Mouse (Mus musculus) layer of hippocampus, adult 18-20 months (tissue): ENCODE results near the gene Ear14. TPM values are rescaled to one million over a fixed set of nuclear protein-coding genes. Genes with fewer than 3 reads are reported as not detected.
"Not testable (repeated sequence)": the region's sequence is repeated elsewhere in the genome, so short reads cannot be mapped to it uniquely, and the experiment has no call there.

Experiments
- DNase-seq, 2 experiments: peaks; one replicate each; pipeline ENCODE4 v3.0.0; 2022; ENCODE audit warnings: low spot score in 2 of 2
- total RNA-seq, 2 experiments: library from RNA; stranded (reverse); gene quantifications; 2 replicates each; pipeline ENCODE4 v1.2.3; 2021

Gene Ear14
- total RNA-seq, 2 experiments from 2014 or later, result not detected

- no peak for DNase-seq
These were observed 47.2 kb downstream of the Ear14 start for GRCm38 (mm10) chr14:51250348-51250747.

- not testable (repeated sequence) for DNase-seq
These were observed 49.0 kb downstream of the Ear14 start for GRCm38 (mm10) chr14:51252206-51252605.

GRCm38 (mm10) chr14:51253569-51253968 lies 50.4 kb downstream of the Ear14 start:
- DNase-seq, result no peak

Other genes with a start within 250 kb of the Ear14 start
- 1 to 10 TPM in 1 of 2 experiments, under 1 TPM in 1; 0.94 to 1.3 TPM for gene Pnp2, start 247.4 kb upstream of the Ear14 start, total RNA-seq
- gene Rnase10, start 195.6 kb upstream of the Ear14 start, total RNA-seq, result not detected
- not detected for gene Rnase9, start 161.5 kb upstream of the Ear14 start, total RNA-seq
- gene Rnase11, start 153.2 kb upstream of the Ear14 start, total RNA-seq, result not detected
- gene Rnase12, start 145.7 kb upstream of the Ear14 start, total RNA-seq, result not detected
- not detected for gene Olfr750, start 129.0 kb upstream of the Ear14 start, total RNA-seq
- gene Rnase4, start 112.3 kb upstream of the Ear14 start, total RNA-seq, result 10 to 100 TPM; 15.1 to 16.7 TPM
- 1 to 10 TPM; 3.3 to 5.5 TPM for gene Ang, start 112.2 kb upstream of the Ear14 start, total RNA-seq
- gene Eddm3b, start 89.0 kb upstream of the Ear14 start, total RNA-seq, result not detected
- gene Rnase6, start 79.5 kb upstream of the Ear14 start, total RNA-seq, result under 1 TPM; 0.30 to 0.66 TPM
- gene Rnase1, start 56.6 kb upstream of the Ear14 start, total RNA-seq, result 1 to 10 TPM; 2.4 to 3.7 TPM
- under 1 TPM in 1 of 2 experiments, not detected in 1; 0.46 TPM for gene Rnase2b, start 41.1 kb upstream of the Ear14 start, total RNA-seq
- gene Ang2, start 4.2 kb upstream of the Ear14 start, total RNA-seq, result not detected
- not detected for gene Rnase2a, start 52.7 kb downstream of the Ear14 start, total RNA-seq
- gene Gm7247, start 158.4 kb downstream of the Ear14 start, total RNA-seq, result not detected
- gene Vmn2r88, start 207.4 kb downstream of the Ear14 start, total RNA-seq, result not detected
- gene Vmn2r89, start 248.5 kb downstream of the Ear14 start, total RNA-seq, result not detected